Mouse (Mus musculus) limb, embryonic 11.5 days (tissue): Measurements from ENCODE around the gene Heatr6. TPM values are rescaled to one million over a fixed set of nuclear protein-coding genes. Genes with fewer than 3 reads are reported as not detected.
A peak's percentile ranks its signal among the peaks of the same experiment; 100 is the strongest.

Experiments
- ATAC-seq: fragments of 200-750 bp; cut with Nextera tagmentation; 2 replicates; pipeline ENCODE4 v1.8.0; 2017; ENCODE audit warnings: low read depth; ENCODE audit not compliant: insufficient number of reproducible peaks, low FRiP score, low TSS enrichment
- DNase-seq: peaks from one replicate; pipeline ENCODE4 v3.0.0-alpha.2; 2015; ENCODE audit warnings: low spot score
- H3K27ac ChIP-seq: fragments of 300-500 bp; sonication (generic); replicated peaks from 2 replicates; pipeline ENCODE4 v1.5.1; 2014; ENCODE audit warnings: low read depth, mild to moderate bottlenecking, low read length
- H3K27me3 ChIP-seq: fragments of 300-500 bp; sonication (generic); 2 replicates; pipeline ENCODE4 v1.6.1; 2014; ENCODE audit warnings: mild to moderate bottlenecking, low read length, mixed read lengths; ENCODE audit not compliant: control insufficient read depth, insufficient read depth
- H3K36me3 ChIP-seq: fragments of 300-500 bp; sonication (generic); 2 replicates; pipeline ENCODE4 v1.6.1; 2014; ENCODE audit warnings: mild to moderate bottlenecking, low read length, moderate library complexity, mixed read lengths; ENCODE audit not compliant: control insufficient read depth, insufficient read depth
- H3K4me1 ChIP-seq: fragments of 300-500 bp; sonication (generic); 2 replicates; pipeline ENCODE4 v1.6.1; 2014; ENCODE audit warnings: low read length, mixed read lengths; ENCODE audit not compliant: control insufficient read depth, insufficient read depth
- H3K4me2 ChIP-seq: fragments of 300-500 bp; sonication (generic); 2 replicates; pipeline ENCODE4 v1.6.1; 2014; ENCODE audit warnings: low read depth, mild to moderate bottlenecking, moderate library complexity; ENCODE audit not compliant: severe bottlenecking
- H3K4me3 ChIP-seq: fragments of 300-500 bp; sonication (generic); 2 replicates; pipeline ENCODE4 v1.5.1; 2014; ENCODE audit warnings: low read depth, low read length
- H3K9ac ChIP-seq: fragments of 300-500 bp; sonication (generic); 2 replicates; pipeline ENCODE4 v1.6.1; 2014; ENCODE audit warnings: mild to moderate bottlenecking, low read length
- H3K9me3 ChIP-seq: fragments of 300-500 bp; sonication (generic); 2 replicates; pipeline ENCODE4 v1.6.1; 2016; ENCODE audit warnings: low read length; ENCODE audit not compliant: control insufficient read depth
- WGBS: fragments of 180-500 bp; shearing (Covaris S2); extraction: QIAGEN DNeasy Blood & Tissue Kit; methylation state at CpG from one replicate; pipeline ENCODE4 v1.1.7; 2014; 5-methylcytosine and 5-hydroxymethylcytosine counted together
- polyA plus RNA-seq: library from polyadenylated mRNA; unstranded; fragments of >200 nt; fragmentation: Nextera tagmentation; extraction: Ambion mirVana; gene quantifications from 2 replicates; pipeline ENCODE4 v1.2.1, GENCODE M21; 2014

Heatr6 gene
- polyA plus RNA-seq, 1 experiment from 2014 or later, result 26.9 TPM

GRCm38 (mm10) chr11:83817994-83818393 lies 64.5 kb downstream of the Heatr6 start:
- 0 out of 2 replicates have a peak, but pooled peaks cover 6% of the 10 kb centered on the region for H3K4me1 ChIP-seq
- no peaks in the 10 kb centered on the region for H3K9me3 ChIP-seq
- ATAC-seq, result no peak
- no peak overlapping the region for H3K9ac ChIP-seq
- H3K36me3 ChIP-seq, result no peaks in the 10 kb centered on the region
- H3K27me3 ChIP-seq, result no peaks in the 10 kb centered on the region
- no peak for DNase-seq
- no peak overlapping the region for H3K4me2 ChIP-seq
- 75% methylated on average over 4 of the region's 4 CpGs for WGBS
- no peak overlapping the region for H3K4me3 ChIP-seq
- H3K27ac ChIP-seq, result no peak overlapping the region

- H3K9ac ChIP-seq, result no peak overlapping the region
These were observed 65.2 kb downstream of the Heatr6 start for GRCm38 (mm10) chr11:83818591-83819127.

GRCm38 (mm10) chr11:83819806-83820483 lies 66.4 kb downstream of the Heatr6 start:
- DNase-seq, result no peak
- Histone ChIP-seq H3K27me3 (no peaks in the 10 kb centered on the region), H3K4me3 (no peak overlapping the region), H3K27ac (no peak overlapping the region), H3K4me2 (no peak overlapping the region), H3K36me3 (no peaks in the 10 kb centered on the region), H3K9me3 (no peaks in the 10 kb centered on the region), H3K4me1 (0 out of 2 replicates have a peak, but pooled peaks cover 6% of the 10 kb centered on the region), H3K9ac (no peak overlapping the region)
- WGBS, result 39% methylated on average over 10 of the region's 10 CpGs
- ATAC-seq, result no peak

More at GRCm38 (mm10) chr11:83818591-83819127, 65.2 kb downstream of the Heatr6 start:
- WGBS, result 66% methylated on average over 9 of the region's 9 CpGs
- Histone ChIP-seq H3K4me1 (0 out of 2 replicates have a peak, but pooled peaks cover 6% of the 10 kb centered on the region), H3K9me3 (no peaks in the 10 kb centered on the region), H3K27ac (no peak overlapping the region), H3K36me3 (no peaks in the 10 kb centered on the region), H3K27me3 (no peaks in the 10 kb centered on the region), H3K4me3 (no peak overlapping the region), H3K4me2 (no peak overlapping the region)
- DNase-seq (no peak), ATAC-seq (no peak)

- DNase-seq (no peak), ATAC-seq (no peak)
- Histone ChIP-seq H3K4me3 (no peak overlapping the region), H3K27ac (no peak overlapping the region), H3K9ac (no peak overlapping the region), H3K36me3 (no peaks in the 10 kb centered on the region), H3K9me3 (no peaks in the 10 kb centered on the region), H3K4me1 (no peaks in the 10 kb centered on the region), H3K4me2 (no peak overlapping the region), H3K27me3 (no peaks in the 10 kb centered on the region)
- WGBS, result 88% methylated on average over 3 of the region's 3 CpGs
These were observed 72.6 kb downstream of the Heatr6 start for GRCm38 (mm10) chr11:83826142-83826541.

- no peaks in the 10 kb centered on the region for H3K36me3 ChIP-seq
- H3K4me2 ChIP-seq, result no peak overlapping the region
- no peaks in the 10 kb centered on the region for H3K4me1 ChIP-seq
- no peak overlapping the region for H3K27ac ChIP-seq
- DNase-seq (no peak), ATAC-seq (no peak)
- H3K9ac ChIP-seq, result no peak overlapping the region
- no peaks in the 10 kb centered on the region for H3K9me3 ChIP-seq
- 84% methylated on average over 8 of the region's 8 CpGs for WGBS
- no peak overlapping the region for H3K4me3 ChIP-seq
- no peaks in the 10 kb centered on the region for H3K27me3 ChIP-seq
These were observed 75.2 kb downstream of the Heatr6 start for GRCm38 (mm10) chr11:83828553-83829142.

GRCm38 (mm10) chr11:83832389-83832788 lies 78.9 kb downstream of the Heatr6 start:
- 43% methylated on average over 8 of the region's 8 CpGs for WGBS
- Histone ChIP-seq H3K27me3 (no peaks in the 10 kb centered on the region), H3K9ac (no peak overlapping the region), H3K4me1 (no peaks in the 10 kb centered on the region), H3K27ac (no peak overlapping the region), H3K36me3 (no peaks in the 10 kb centered on the region), H3K9me3 (no peaks in the 10 kb centered on the region), H3K4me3 (no peak overlapping the region), H3K4me2 (no peak overlapping the region)
- DNase-seq (peak; percentile 71), ATAC-seq (no peak)

Other genes with a start within 250 kb of the Heatr6 start
- not detected in 2 replicates for gene Heatr9, start 231.5 kb upstream of the Heatr6 start, polyA plus RNA-seq
- gene Ccl5, start 223.2 kb upstream of the Heatr6 start, polyA plus RNA-seq, result not detected in 2 replicates
- 0.56 and 0.94 TPM in 2 replicates for gene Ccl9, start 175.1 kb upstream of the Heatr6 start, polyA plus RNA-seq
- 0.62 and 1.1 TPM in 2 replicates for gene Ccl6, start 160.6 kb upstream of the Heatr6 start, polyA plus RNA-seq
- not detected in 2 replicates for gene Rpl9-ps1, start 108.1 kb upstream of the Heatr6 start, polyA plus RNA-seq
- gene Ccl3, start 104.3 kb upstream of the Heatr6 start, polyA plus RNA-seq, result 0.20 and 0.34 TPM in 2 replicates
- gene Ccl4, start 91.1 kb upstream of the Heatr6 start, polyA plus RNA-seq, result 0.48 TPM in 1 of 2 replicates, not detected in the other
- gene Wfdc17, start 49.7 kb upstream of the Heatr6 start, polyA plus RNA-seq, result 0.67 TPM in 1 of 2 replicates, not detected in the other
- gene Wfdc18, start 44.7 kb upstream of the Heatr6 start, polyA plus RNA-seq, result not detected in 2 replicates
- gene Wfdc21, start 6.8 kb upstream of the Heatr6 start, polyA plus RNA-seq, result not detected in 2 replicates
- 0.25 TPM in 1 of 2 replicates, not detected in the other for gene Hnf1b, start 96.4 kb downstream of the Heatr6 start, polyA plus RNA-seq
- 51.5 and 53.2 TPM in 2 replicates for gene Ddx52, start 188.4 kb downstream of the Heatr6 start, polyA plus RNA-seq
- 6.4 and 7.5 TPM in 2 replicates for gene Synrg, start 210.7 kb downstream of the Heatr6 start, polyA plus RNA-seq